Mouse (Mus musculus): ENCODE measurements at regions not wholly inside any gene's neighbourhood (a gene's known extent, or its start where the extent isn't known, plus 50 kb on each side); places are given as distances from the start of the nearest gene placed in this dataset.

GRCm38 (mm10) chr11:57401610-57402009, 116.8 kb downstream of the Fam114a2 start:
- TF ChIP-seq ZKSCAN1 (IDR thresholded peaks at IDR 0.05; ENCODE audit: low read depth, low read length) (no peak), MAFK (IDR thresholded peaks at IDR 0.05; ENCODE audit: borderline replicate concordance, low read depth, low read length) (no peak), CTCF (IDR thresholded peaks at IDR 0.05 in 2 of 3, conservative IDR thresholded peaks at IDR 0.05 in 1 of 3; ENCODE audit: control insufficient read depth in 1 of 3, insufficient read depth in 1 of 3, low read depth in 2 of 3, low read length in 3 of 3, poor library complexity in 1 of 3, severe bottlenecking in 1 of 3) (no peak), NELFE (IDR thresholded peaks at IDR 0.05; ENCODE audit: low read depth, low read length) (no peak), MAX (IDR thresholded peaks at IDR 0.05; ENCODE audit: low read length) (no peak), POLR2A (IDR thresholded peaks at IDR 0.05; ENCODE audit: control insufficient read depth in 1 of 2, insufficient read depth in 1 of 2, low read depth in 1 of 2, low read length in 2 of 2, poor library complexity in 1 of 2) (no peak), HCFC1 (IDR thresholded peaks at IDR 0.05; ENCODE audit: low read depth, low read length) (no peak), CHD2 (IDR thresholded peaks at IDR 0.05; ENCODE audit: low read length) (no peak), EP300 (IDR thresholded peaks at IDR 0.05; ENCODE audit: low read depth in 1 of 2, low read length in 2 of 2) (no peak)
